Mouse (Mus musculus) heart, embryonic 13.5 days (tissue): ENCODE data around the gene Mcm2. TPM values are rescaled to one million over a fixed set of nuclear protein-coding genes. Genes with fewer than 3 reads are reported as not detected.

Source experiments
- ATAC-seq: fragments of 200-750 bp; cut with Nextera tagmentation; 2 replicates; pipeline ENCODE4 v1.8.0; 2017; ENCODE audit warnings: moderate TSS enrichment; ENCODE audit not compliant: insufficient number of reproducible peaks, low FRiP score, low TSS enrichment; ENCODE audit errors: extremely low read depth
- H3K27ac ChIP-seq: fragments of 300-500 bp; sonication (generic); replicated peaks from 2 replicates; pipeline ENCODE4 v1.5.1; 2015; ENCODE audit warnings: moderate library complexity, mild to moderate bottlenecking, inconsistent platforms
- H3K27me3 ChIP-seq: fragments of 300-500 bp; sonication (generic); replicated peaks from 2 replicates; pipeline ENCODE4 v1.6.1; 2015; ENCODE audit warnings: mild to moderate bottlenecking, inconsistent platforms
- H3K36me3 ChIP-seq: fragments of 300-500 bp; sonication (generic); 2 replicates; pipeline ENCODE4 v1.6.1; 2015; ENCODE audit warnings: mild to moderate bottlenecking, inconsistent platforms
- H3K4me1 ChIP-seq: fragments of 300-500 bp; sonication (generic); 2 replicates; pipeline ENCODE4 v1.6.1; 2015; ENCODE audit warnings: inconsistent platforms
- H3K4me2 ChIP-seq: fragments of 300-500 bp; sonication (generic); 2 replicates; pipeline ENCODE4 v1.6.1; 2015; ENCODE audit warnings: inconsistent platforms, mild to moderate bottlenecking, moderate library complexity
- H3K4me3 ChIP-seq: fragments of 300-500 bp; sonication (generic); 2 replicates; pipeline ENCODE4 v1.5.1; 2015; ENCODE audit warnings: moderate library complexity, mild to moderate bottlenecking, inconsistent platforms
- H3K9ac ChIP-seq: fragments of 300-500 bp; sonication (generic); 2 replicates; pipeline ENCODE4 v1.6.1; 2015; ENCODE audit warnings: inconsistent platforms, mild to moderate bottlenecking, moderate library complexity
- H3K9me3 ChIP-seq: fragments of 300-500 bp; sonication (generic); 2 replicates; pipeline ENCODE4 v1.6.1; 2016; ENCODE audit warnings: inconsistent platforms
- WGBS: fragments of 180-500 bp; shearing (Covaris S2); methylation state at CpG from one replicate; pipeline ENCODE4 v1.1.7; 2015; ENCODE audit warnings: mixed read lengths; 5-methylcytosine and 5-hydroxymethylcytosine counted together
- polyA plus RNA-seq: library from polyadenylated mRNA; unstranded; fragments of >200 nt; fragmentation: Nextera tagmentation; extraction: Ambion mirVana; gene quantifications from 2 replicates; pipeline ENCODE4 v1.2.1, GENCODE M21; 2015

Gene Mcm2
- polyA plus RNA-seq, 1 experiment from 2014 or later = 98.3 TPM

DNA sequence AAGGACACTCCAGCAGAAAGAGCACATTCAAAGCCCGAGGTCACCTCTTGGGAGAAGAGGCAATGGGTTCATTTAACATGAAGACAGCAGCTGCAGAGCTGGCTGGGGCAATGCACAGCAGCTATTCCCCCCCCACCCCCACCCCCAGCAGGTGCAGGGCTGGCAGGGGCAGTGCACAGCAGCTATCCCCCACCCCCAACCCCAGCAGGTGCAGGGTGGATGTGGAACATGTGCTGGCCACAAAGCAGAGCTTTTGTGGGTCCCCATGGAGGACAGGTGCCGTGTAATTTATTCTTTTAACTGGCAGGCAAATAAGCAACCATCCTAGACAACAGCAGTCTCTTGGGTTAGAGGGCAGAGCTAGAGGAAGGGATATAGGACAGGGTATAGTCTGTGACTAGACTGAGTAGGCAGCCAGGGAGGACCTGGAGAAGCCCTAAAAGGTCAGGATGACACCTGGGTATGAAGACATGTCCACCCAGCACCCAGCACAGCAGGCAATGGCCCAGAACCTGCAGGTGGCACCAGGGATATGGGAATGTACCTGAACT lies 12.1 kb downstream of the Mcm2 start:
- Histone ChIP-seq H3K4me2 (no peak overlapping the region), H3K27me3 (no peaks in the 10 kb centered on the region), H3K9me3 (no peaks in the 10 kb centered on the region), H3K9ac (no peak overlapping the region), H3K4me1 (no peaks in the 10 kb centered on the region), H3K36me3 (peaks cover 100% of the 10 kb centered on the region), H3K4me3 (no peak overlapping the region), H3K27ac (no peak overlapping the region)
- ATAC-seq = no peak
- 87% methylated on average over 2 of the region's 2 CpGs for WGBS

DNA sequence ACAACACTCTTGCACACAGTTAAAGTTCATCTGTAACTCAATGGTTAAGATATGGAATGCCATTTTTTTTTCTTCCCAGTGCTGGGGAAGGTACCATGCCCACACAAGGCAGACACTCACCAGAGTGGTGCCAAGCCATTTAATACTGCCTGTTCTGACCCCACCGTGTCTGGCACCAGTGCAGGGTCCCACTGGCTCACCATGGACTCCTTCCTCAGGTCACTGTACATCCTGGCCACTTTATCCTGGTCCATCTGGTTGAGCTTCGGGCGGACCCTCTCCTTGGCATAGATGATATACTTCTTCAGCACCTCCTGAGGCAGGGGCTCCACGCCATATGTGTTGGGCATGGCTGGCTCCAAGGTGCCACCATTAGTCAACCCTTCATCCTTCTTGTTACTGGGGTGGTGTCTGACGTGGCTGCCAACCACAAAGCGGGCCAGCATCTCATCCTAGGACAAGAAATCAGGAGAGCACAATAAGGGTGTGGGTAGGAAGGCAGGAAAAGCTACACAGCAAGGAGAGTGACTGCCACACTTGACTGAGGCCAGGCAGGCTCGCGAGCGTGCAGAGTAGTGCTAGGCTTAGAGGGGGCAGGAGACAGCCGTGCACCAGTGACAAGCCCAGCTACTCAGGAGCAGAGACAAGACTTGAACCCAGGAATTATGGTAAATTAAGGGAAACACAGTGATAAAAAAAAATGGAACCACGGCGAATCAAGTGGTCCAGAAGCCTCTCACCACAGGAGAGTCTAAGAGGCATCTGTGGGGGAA lies 12.8 kb downstream of the Mcm2 start:
- Histone ChIP-seq H3K4me1 (no peaks in the 10 kb centered on the region), H3K27ac (no peak overlapping the region), H3K9ac (no peak overlapping the region), H3K9me3 (no peaks in the 10 kb centered on the region), H3K4me3 (no peak overlapping the region), H3K36me3 (peaks cover 98% of the 10 kb centered on the region), H3K4me2 (no peak overlapping the region), H3K27me3 (no peaks in the 10 kb centered on the region)
- ATAC-seq = no peak
- 93% methylated on average over 12 of the region's 12 CpGs for WGBS

GRCm38 (mm10) chr6:88884690-88885089 lies 13.9 kb downstream of the Mcm2 start:
- no peak overlapping the region for H3K27ac ChIP-seq
- no peak for ATAC-seq
- 91% methylated on average over 17 of the region's 17 CpGs for WGBS
- no peaks in the 10 kb centered on the region for H3K9me3 ChIP-seq
- no peaks in the 10 kb centered on the region for H3K4me1 ChIP-seq
- no peak overlapping the region for H3K4me3 ChIP-seq
- H3K27me3 ChIP-seq = no peaks in the 10 kb centered on the region
- H3K36me3 ChIP-seq = peaks cover 93% of the 10 kb centered on the region
- H3K4me2 ChIP-seq = no peak overlapping the region
- H3K9ac ChIP-seq = no peak overlapping the region

DNA sequence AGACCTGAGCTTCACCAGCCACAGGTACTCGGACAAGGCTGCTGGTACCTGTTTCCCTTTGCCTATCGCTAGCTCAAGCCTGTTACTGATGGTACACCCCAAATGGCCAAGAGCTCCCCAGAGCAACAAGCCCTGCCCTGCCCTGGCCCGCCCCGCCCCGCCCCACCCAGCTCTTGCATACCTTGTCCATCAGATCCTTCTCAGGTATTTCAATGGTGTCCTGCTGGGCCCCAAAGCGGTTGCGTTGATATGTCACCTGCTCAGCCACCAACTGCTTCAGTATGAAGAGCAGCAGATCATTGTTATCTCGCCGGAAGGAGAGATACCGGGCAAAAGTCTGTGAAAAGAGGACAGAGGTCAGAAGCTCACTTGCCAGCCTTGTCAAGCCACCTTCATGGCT lies 14.4 kb downstream of the Mcm2 start:
- Histone ChIP-seq H3K27ac (no peak overlapping the region), H3K36me3 (peaks cover 88% of the 10 kb centered on the region), H3K4me2 (no peak overlapping the region), H3K27me3 (no peaks in the 10 kb centered on the region), H3K9me3 (no peaks in the 10 kb centered on the region), H3K4me1 (no peaks in the 10 kb centered on the region), H3K9ac (no peak overlapping the region), H3K4me3 (no peak overlapping the region)
- no peak for ATAC-seq
- WGBS = 79% methylated on average over 10 of the region's 10 CpGs

- peaks cover 59% of the 10 kb centered on the region for H3K36me3 ChIP-seq
- no peak for ATAC-seq
- H3K27ac ChIP-seq = no peak overlapping the region
- H3K4me2 ChIP-seq = no peak overlapping the region
- no peak overlapping the region for H3K4me3 ChIP-seq
- no peak overlapping the region for H3K9ac ChIP-seq
- 92% methylated on average over 7 of the region's 7 CpGs for WGBS
- no peaks in the 10 kb centered on the region for H3K9me3 ChIP-seq
- H3K27me3 ChIP-seq = no peaks in the 10 kb centered on the region
- no peaks in the 10 kb centered on the region for H3K4me1 ChIP-seq
Observed at GRCm38 (mm10) chr6:88881334-88881733, 17.2 kb downstream of the Mcm2 start.

- Histone ChIP-seq H3K4me3 (no peak overlapping the region), H3K9ac (no peak overlapping the region), H3K36me3 (peaks cover 41% of the 10 kb centered on the region), H3K27me3 (peaks cover 18% of the 10 kb centered on the region), H3K4me1 (peaks cover 3% of the 10 kb centered on the region; the same call in 1 of the 2 replicates), H3K27ac (no peak overlapping the region), H3K4me2 (no peak overlapping the region), H3K9me3 (peaks cover 7% of the 10 kb centered on the region)
- ATAC-seq = no peak
- 64% methylated on average over 4 of the region's 4 CpGs for WGBS
Observed at GRCm38 (mm10) chr6:88879471-88879870, 19.1 kb downstream of the Mcm2 start.

DNA sequence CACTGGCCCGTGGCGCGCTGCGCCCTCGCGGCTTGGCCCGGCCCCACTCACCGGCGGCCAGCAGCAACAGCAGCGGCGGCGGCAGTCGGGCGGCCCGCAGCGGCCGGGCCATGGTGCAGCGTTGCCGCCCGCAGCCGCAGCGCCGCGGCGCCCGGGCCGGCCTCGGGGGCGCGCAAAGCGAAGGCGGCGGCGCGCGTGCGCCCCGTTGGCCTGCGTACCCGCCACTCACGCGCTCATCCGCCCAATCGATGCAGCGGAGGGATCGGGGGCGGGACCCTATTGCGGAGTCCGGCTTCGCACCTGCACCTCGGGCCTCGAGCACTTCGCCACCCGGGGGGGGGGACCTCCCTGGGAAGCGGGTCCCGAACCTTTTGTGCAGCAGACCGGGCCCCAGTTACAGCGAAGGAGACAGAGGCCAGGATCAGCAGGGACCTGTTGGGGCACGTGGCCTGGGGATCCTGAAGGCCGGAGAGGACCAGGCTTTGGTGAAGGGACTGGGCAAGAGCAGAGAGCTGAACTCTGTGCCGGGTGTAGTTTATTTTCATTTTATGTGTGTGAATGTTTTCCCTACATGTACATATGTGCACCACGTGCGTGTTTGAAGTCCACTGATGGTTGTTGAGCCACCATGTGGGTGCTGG lies 23.6 kb downstream of the Mcm2 start, which contains the start of gene Podxl2:
Gene Podxl2 (minus strand): TSS at position 177 of the 641 bp plus-strand sequence.
- Histone ChIP-seq H3K27ac (no peak within 1 kb of the TSS), H3K9me3 (peaks cover 7% of the 10 kb centered on the region), H3K4me2 (peak within 1 kb of the TSS; percentile 100), H3K9ac (peak within 1 kb of the TSS; percentile 90), H3K27me3 (peaks cover 35% of the 10 kb centered on the region), H3K4me3 (peak within 1 kb of the TSS; percentile 81), H3K4me1 (peaks cover 30% of the 10 kb centered on the region), H3K36me3 (no peaks in the 10 kb centered on the region)
- 5% methylated on average over 59 of the region's 63 CpGs for WGBS
- ATAC-seq = peak; percentile 49; the same call in 1 of the 2 replicates

DNA sequence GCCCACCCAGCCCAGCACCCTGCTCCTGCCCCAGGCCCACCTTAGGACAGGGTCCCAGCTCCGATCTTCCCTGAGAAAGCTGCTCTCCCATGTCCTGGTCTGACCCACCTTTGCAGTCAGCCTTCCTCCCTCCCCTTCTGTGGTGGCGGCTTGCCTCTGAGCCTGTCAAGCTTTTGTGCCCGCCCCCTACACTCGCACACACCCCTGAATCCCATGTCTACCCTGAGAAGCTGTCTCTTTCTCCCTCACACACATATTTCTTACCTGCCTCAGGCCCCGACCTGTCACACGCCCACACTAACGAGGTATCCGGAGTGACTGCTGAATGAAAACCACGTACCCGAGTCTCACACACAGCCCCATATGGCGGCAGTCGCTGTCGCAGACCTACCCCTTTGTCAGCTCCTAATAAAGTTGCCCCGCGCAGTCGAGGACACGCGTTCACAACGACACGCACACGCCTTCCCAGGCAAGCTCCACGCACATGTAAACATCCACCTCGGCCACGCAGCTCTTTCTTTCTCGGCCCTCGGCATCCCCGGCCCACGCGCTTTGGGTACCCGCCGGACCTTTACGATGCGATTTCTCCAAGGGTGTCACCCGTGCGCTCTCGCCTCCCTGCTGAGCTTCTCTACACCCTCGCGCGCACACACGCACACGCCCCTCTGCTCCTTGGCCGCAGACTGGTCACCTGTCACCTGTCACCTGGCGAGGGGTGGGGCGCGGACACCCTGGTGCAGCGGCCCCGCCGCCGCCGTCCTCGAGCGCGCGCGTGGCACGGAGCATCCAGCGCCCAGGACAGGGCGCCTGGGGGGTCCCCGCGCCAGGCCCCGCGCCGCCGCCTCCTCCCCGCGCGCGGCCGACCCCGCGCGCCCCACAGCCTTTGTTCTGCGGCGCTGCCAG lies 24.4 kb downstream of the Mcm2 start:
- peak overlapping the region; percentile 90 for H3K9ac ChIP-seq
- H3K9me3 ChIP-seq = peaks cover 7% of the 10 kb centered on the region
- no peaks in the 10 kb centered on the region for H3K36me3 ChIP-seq
- 5% methylated on average over 61 of the region's 74 CpGs for WGBS
- peaks cover 30% of the 10 kb centered on the region for H3K4me1 ChIP-seq
- peak; percentile 10; the same call in 1 of the 2 replicates for ATAC-seq
- peak overlapping the region; percentile 100 for H3K4me2 ChIP-seq
- peak overlapping the region; percentile 81 for H3K4me3 ChIP-seq
- peaks cover 35% of the 10 kb centered on the region for H3K27me3 ChIP-seq
- no peak overlapping the region for H3K27ac ChIP-seq

GRCm38 (mm10) chr6:88872811-88873210 lies 25.8 kb downstream of the Mcm2 start:
- Histone ChIP-seq H3K27ac (no peak overlapping the region), H3K4me2 (no peak overlapping the region; the same call in 1 of the 2 replicates), H3K4me3 (no peak overlapping the region), H3K9me3 (peaks cover 7% of the 10 kb centered on the region), H3K9ac (peak overlapping the region; percentile 37; the same call in 1 of the 2 replicates), H3K4me1 (peaks cover 30% of the 10 kb centered on the region), H3K36me3 (no peaks in the 10 kb centered on the region), H3K27me3 (peaks cover 35% of the 10 kb centered on the region)
- 26% methylated on average over 7 of the region's 7 CpGs for WGBS
- no peak for ATAC-seq

DNA sequence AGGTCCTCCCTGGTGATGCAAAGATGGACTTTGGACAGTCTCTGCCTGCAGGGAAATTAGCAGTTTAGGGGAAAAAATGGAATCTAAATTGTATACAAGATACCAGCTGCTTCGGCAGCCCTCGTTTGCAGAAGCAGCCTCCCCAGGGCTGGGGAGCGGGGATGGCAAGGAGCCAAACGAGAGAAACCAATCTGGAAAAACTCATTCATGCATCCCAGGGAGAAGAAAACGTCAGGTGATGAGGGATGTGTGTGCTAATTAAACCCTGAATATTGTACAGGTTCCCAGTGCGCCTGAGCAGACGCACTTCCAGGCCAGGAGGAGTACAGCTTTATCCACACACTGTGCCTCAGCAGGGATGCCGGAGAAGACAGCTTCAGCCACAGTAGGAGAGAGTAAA lies 27.0 kb downstream of the Mcm2 start:
- WGBS = 45% methylated on average over 8 of the region's 8 CpGs
- no peak for ATAC-seq
- H3K4me2 ChIP-seq = no peak overlapping the region

DNA sequence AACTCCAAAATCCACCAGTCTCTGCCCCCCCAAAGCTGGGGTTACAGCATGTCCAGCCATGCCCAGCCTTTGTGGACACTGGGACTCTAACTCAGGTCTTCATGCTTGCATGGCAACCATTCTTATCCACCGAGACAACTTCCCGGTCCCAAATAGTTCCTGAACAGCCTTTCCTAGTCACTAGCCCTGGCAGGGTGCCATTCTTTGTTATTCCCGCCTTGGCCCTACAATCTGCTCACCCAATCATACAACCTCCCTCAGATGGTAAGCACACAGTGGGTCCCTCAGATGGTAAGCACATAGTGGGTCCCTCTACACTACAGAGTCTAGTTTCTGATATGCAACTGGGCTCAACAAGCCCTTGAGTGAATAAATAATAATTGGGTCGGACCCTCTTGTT lies 28.0 kb downstream of the Mcm2 start:
- 56% methylated on average over 4 of the region's 4 CpGs for WGBS
- no peak overlapping the region for H3K4me2 ChIP-seq
- H3K9ac ChIP-seq = no peak overlapping the region
- peaks cover 29% of the 10 kb centered on the region for H3K27me3 ChIP-seq
- H3K36me3 ChIP-seq = no peaks in the 10 kb centered on the region
- H3K4me1 ChIP-seq = peaks cover 30% of the 10 kb centered on the region
- no peak overlapping the region for H3K4me3 ChIP-seq
- peaks cover 4% of the 10 kb centered on the region for H3K9me3 ChIP-seq
- H3K27ac ChIP-seq = no peak overlapping the region
- ATAC-seq = no peak

More for the DNA sequence above, 27.0 kb downstream of the Mcm2 start:
- no peaks in the 10 kb centered on the region for H3K36me3 ChIP-seq
- no peak overlapping the region for H3K9ac ChIP-seq
- H3K27me3 ChIP-seq = peaks cover 35% of the 10 kb centered on the region
- no peak overlapping the region for H3K4me3 ChIP-seq
- H3K27ac ChIP-seq = no peak overlapping the region
- peaks cover 7% of the 10 kb centered on the region for H3K9me3 ChIP-seq
- peaks cover 30% of the 10 kb centered on the region for H3K4me1 ChIP-seq
